Mouse (Mus musculus) CH12.LX (cell line): ENCODE measurements around the gene Serpina1b. TPM values are rescaled to one million over a fixed set of nuclear protein-coding genes. Genes with fewer than 3 reads are reported as not detected.
"Not testable (repeated sequence)": the region's sequence is repeated elsewhere in the genome, so short reads cannot be mapped to it uniquely, and the experiment has no call there.

Experiments used
- DNase-seq: peaks from one replicate; pipeline ENCODE4 v3.0.0-alpha.2; 2013; ENCODE audit errors: extremely low read depth
- H3K27ac ChIP-seq: 2 replicates; pipeline ENCODE4 v1.5.1; 2012; ENCODE audit warnings: low read depth, mild to moderate bottlenecking, control low read depth, moderate library complexity; ENCODE audit not compliant: insufficient read depth
- H3K27me3 ChIP-seq: replicated peaks from 2 replicates; pipeline ENCODE3; 2012; ENCODE audit warnings: inconsistent platforms
- H3K36me3 ChIP-seq, 2 experiments: replicated peaks in 1 of 2; 2 replicates each; pipeline versions ENCODE3 to v1.6.1; 2012; ENCODE audit warnings: inconsistent platforms in 1 of 2, low read length in 1 of 2, mild to moderate bottlenecking in 1 of 2, mixed read lengths in 1 of 2, moderate library complexity in 1 of 2; ENCODE audit not compliant: control insufficient read depth in 1 of 2, insufficient read depth in 1 of 2
- H3K4me1 ChIP-seq, 2 experiments: 2 replicates each; pipeline ENCODE4 v1.6.1; 2012; ENCODE audit warnings: inconsistent platforms in 1 of 2, moderate library complexity in 1 of 2; ENCODE audit not compliant: insufficient read depth in 2 of 2, control insufficient read depth in 1 of 2
- H3K4me2 ChIP-seq: 2 replicates; pipeline ENCODE4 v1.6.1; 2012; ENCODE audit warnings: low read depth, mild to moderate bottlenecking, control low read depth; ENCODE audit not compliant: poor library complexity, insufficient read depth, severe bottlenecking
- H3K4me3 ChIP-seq, 3 experiments: fragments of 150-350 bp in 1 of 3; sonication (generic) in 1 of 3; replicated peaks in 1 of 3; 2 replicates each; pipeline versions ENCODE3 to v1.5.1; 2011 to 2012; ENCODE audit warnings: low read depth in 2 of 3, low read length in 2 of 3, mild to moderate bottlenecking in 2 of 3, moderate library complexity in 2 of 3, control low read depth in 1 of 3, improper control_type of control experiment in 1 of 3, inconsistent platforms in 1 of 3, mixed read lengths in 1 of 3; ENCODE audit not compliant: poor library complexity in 1 of 3
- H3K79me2 ChIP-seq: replicated peaks from 2 replicates; pipeline ENCODE4 v1.6.1; 2012; ENCODE audit warnings: mild to moderate bottlenecking, moderate library complexity; ENCODE audit not compliant: control insufficient read depth, poor library complexity, insufficient read depth, severe bottlenecking; ENCODE audit errors: extremely low read depth
- H3K9ac ChIP-seq: 2 replicates; pipeline ENCODE4 v1.6.1; 2012; ENCODE audit warnings: low read depth, mild to moderate bottlenecking, control low read depth, moderate library complexity; ENCODE audit not compliant: insufficient read depth
- H3K9me3 ChIP-seq: replicated peaks from 2 replicates; pipeline ENCODE3; 2012; ENCODE audit warnings: low read length, inconsistent platforms, mixed read lengths
- CHD1 ChIP-seq: IDR thresholded peaks from 2 replicates; pipeline ENCODE4 v1.6.1; 2012; ENCODE audit warnings: low read depth, low read length, improper control_type of control experiment, inconsistent platforms
- CTCF ChIP-seq, 2 experiments: IDR thresholded peaks in 1 of 2; conservative IDR thresholded peaks in 1 of 2; 2 replicates each; pipeline ENCODE4 v1.5.1; 2011 to 2012; ENCODE audit warnings: low read depth in 2 of 2, low read length in 2 of 2, improper control_type of control experiment in 1 of 2, inconsistent platforms in 1 of 2, mild to moderate bottlenecking in 1 of 2, moderate library complexity in 1 of 2
- EP300 ChIP-seq: IDR thresholded peaks from 2 replicates; pipeline ENCODE4 v1.6.1; 2011; ENCODE audit warnings: low read length, improper control_type of control experiment
- GABPA ChIP-seq: IDR thresholded peaks from 2 replicates; pipeline ENCODE4 v1.6.1; 2012; ENCODE audit warnings: low read depth, low read length, improper control_type of control experiment, inconsistent platforms; ENCODE audit not compliant: insufficient replicate concordance
- HCFC1 ChIP-seq: IDR thresholded peaks from 2 replicates; pipeline ENCODE4 v1.6.1; 2012; ENCODE audit warnings: low read depth, mild to moderate bottlenecking, inconsistent platforms, low read length, improper control_type of control experiment
- MAFK ChIP-seq: IDR thresholded peaks from 2 replicates; pipeline ENCODE4 v1.6.1; 2011; ENCODE audit warnings: low read length, improper control_type of control experiment; ENCODE audit not compliant: insufficient replicate concordance
- MAX ChIP-seq: IDR thresholded peaks from 2 replicates; pipeline ENCODE4 v1.6.1; 2011; ENCODE audit warnings: low read length, improper control_type of control experiment
- MXI1 ChIP-seq: IDR thresholded peaks from 2 replicates; pipeline ENCODE4 v1.6.1; 2011; ENCODE audit warnings: mild to moderate bottlenecking, low read depth, low read length, improper control_type of control experiment
- NRF1 ChIP-seq: IDR thresholded peaks from 2 replicates; pipeline ENCODE4 v1.6.1; 2014; ENCODE audit warnings: low read depth, mild to moderate bottlenecking, inconsistent platforms, low read length, improper control_type of control experiment, moderate library complexity
- POLR2A ChIP-seq: IDR thresholded peaks from 2 replicates; pipeline ENCODE4 v1.6.1; 2011; ENCODE audit warnings: low read depth, mild to moderate bottlenecking, improper control_type of control experiment, low read length
- SIN3A ChIP-seq: IDR thresholded peaks from 2 replicates; pipeline ENCODE4 v1.6.1; 2012; ENCODE audit warnings: low read length, improper control_type of control experiment, inconsistent platforms
- SMC3 ChIP-seq: IDR thresholded peaks from 2 replicates; pipeline ENCODE4 v1.6.1; 2011; ENCODE audit warnings: low read depth, low read length, improper control_type of control experiment
- UBTF ChIP-seq: IDR thresholded peaks from 2 replicates; pipeline ENCODE4 v1.6.1; 2012; ENCODE audit warnings: low read depth, mild to moderate bottlenecking, inconsistent platforms, low read length, improper control_type of control experiment, moderate library complexity
- USF2 ChIP-seq: conservative IDR thresholded peaks from 2 replicates; pipeline ENCODE4 v1.6.1; 2011; ENCODE audit warnings: low read depth, low read length, improper control_type of control experiment
- ZKSCAN1 ChIP-seq: IDR thresholded peaks from 2 replicates; pipeline ENCODE4 v1.6.1; 2012; ENCODE audit warnings: low read depth, inconsistent platforms, low read length, improper control_type of control experiment, borderline replicate concordance
- dilution Hi-C: fragments of 300-500 bp; cut with MboI; formaldehyde crosslinking; loops from 2 replicates; pipeline ENCODE4 v1.14.3; 2020; ENCODE audit warnings: low sequenced_read_pairs; ENCODE audit not compliant: extremely low pct_unique_long_range_greater_than_20kb, extremely low pct_ligation_motif_present
- in situ Hi-C: fragments of 300-500 bp; cut with MboI; formaldehyde crosslinking; loops from 3 replicates; pipeline ENCODE4 v1.14.3; 2019; ENCODE audit warnings: low sequenced_read_pairs, low pct_ligation_motif_present, low pct_unique_long_range_greater_than_20kb, mixed read lengths
- polyA plus RNA-seq: library from polyadenylated mRNA; unstranded; fragments of >175 nt; gene quantifications from 2 replicates; pipeline ENCODE4 v1.2.1, GENCODE M21; 2012; ENCODE audit warnings: low read depth; ENCODE audit not compliant: insufficient read length
- total RNA-seq, 2 experiments: library from RNA; depleted of rRNA; stranded (reverse); fragments of 300-350 nt in 1 of 2; fragments of >200 nt in 1 of 2; gene quantifications; 2 replicates each; pipeline ENCODE4 v1.2.3; 2012 to 2014

The Serpina1b gene
- total RNA-seq (2012; rRNA removed), result 0.08 TPM in 1 of 2 replicates, not detected in the other
- total RNA-seq (2014; rRNA removed), result not detected in 2 replicates
- polyA plus RNA-seq, result not detected in 2 replicates

GRCm38 (mm10) chr12:103830273-103830672 lies at the start of gene Serpina1b:
Serpina1b (minus strand) TSS chr12:103830373.
- H3K4me3 ChIP-seq, H3K9ac ChIP-seq, in situ Hi-C loops: not testable (repeated sequence)

GRCm38 (mm10) chr12:103866873-103867272 lies 36.7 kb upstream of the Serpina1b start:
- H3K4me1 ChIP-seq, H3K27ac ChIP-seq, in situ Hi-C loops, DNase-seq, H3K9me3 ChIP-seq, H3K27me3 ChIP-seq, H3K4me2 ChIP-seq, H3K79me2 ChIP-seq, H3K9ac ChIP-seq, H3K4me3 ChIP-seq, dilution Hi-C loops, H3K36me3 ChIP-seq: not testable (repeated sequence)

More at GRCm38 (mm10) chr12:103830273-103830672, at the start of gene Serpina1b:
- dilution Hi-C loops, DNase-seq, H3K9me3 ChIP-seq, H3K79me2 ChIP-seq, H3K27me3 ChIP-seq, H3K4me2 ChIP-seq, H3K27ac ChIP-seq, H3K36me3 ChIP-seq, H3K4me1 ChIP-seq: not testable (repeated sequence)

GRCm38 (mm10) chr12:103863101-103863974 lies 33.2 kb upstream of the Serpina1b start, which contains the start of gene Serpina1a:
Serpina1a (minus strand) TSS chr12:103863562.
- H3K4me1 ChIP-seq, DNase-seq, H3K79me2 ChIP-seq, H3K9ac ChIP-seq, H3K36me3 ChIP-seq, in situ Hi-C loops, H3K4me3 ChIP-seq, dilution Hi-C loops, H3K27ac ChIP-seq, H3K27me3 ChIP-seq, H3K9me3 ChIP-seq, H3K4me2 ChIP-seq: not testable (repeated sequence)

- H3K27ac ChIP-seq, result no peak overlapping the region
- H3K4me3 ChIP-seq, result no peak overlapping the region
- H3K36me3 ChIP-seq, result no peaks in the 10 kb centered on the region
- no peak for DNase-seq
- H3K4me1 ChIP-seq, result no peaks in the 10 kb centered on the region
- no peaks in the 10 kb centered on the region for H3K79me2 ChIP-seq
- no peak overlapping the region for H3K4me2 ChIP-seq
- dilution Hi-C loops, result no loop called here
- H3K9me3 ChIP-seq, result no peaks in the 10 kb centered on the region
- TF ChIP-seq SMC3 (no peak), USF2 (no peak), MAFK (no peak), POLR2A (no peak), EP300 (no peak), HCFC1 (no peak), UBTF (no peak), SIN3A (no peak), CHD1 (no peak), ZKSCAN1 (no peak), MXI1 (no peak), NRF1 (no peak), GABPA (no peak), MAX (no peak), CTCF (conservative IDR thresholded peaks at IDR 0.05 in 1 of 2, IDR thresholded peaks at IDR 0.05 in 1 of 2; ENCODE audit: low read depth in 2 of 2, low read length in 2 of 2) (no peak)
- H3K27me3 ChIP-seq, result peaks cover 4% of the 10 kb centered on the region
- H3K9ac ChIP-seq, result no peak overlapping the region
- in situ Hi-C loops, result no loop called here
These were observed 30.8 kb upstream of the Serpina1b start for GRCm38 (mm10) chr12:103860976-103861375.
